Mouse (Mus musculus): Measurements from ENCODE around the gene Spop. TPM values are rescaled to one million over a fixed set of nuclear protein-coding genes. Genes with fewer than 3 reads are reported as not detected.
"Not testable (repeated sequence)": the region's sequence is repeated elsewhere in the genome, so short reads cannot be mapped to it uniquely, and the experiment has no call there.

Gene Spop
- polyA plus RNA-seq, 1 experiment from 2014 or later: 139 TPM

DNA sequence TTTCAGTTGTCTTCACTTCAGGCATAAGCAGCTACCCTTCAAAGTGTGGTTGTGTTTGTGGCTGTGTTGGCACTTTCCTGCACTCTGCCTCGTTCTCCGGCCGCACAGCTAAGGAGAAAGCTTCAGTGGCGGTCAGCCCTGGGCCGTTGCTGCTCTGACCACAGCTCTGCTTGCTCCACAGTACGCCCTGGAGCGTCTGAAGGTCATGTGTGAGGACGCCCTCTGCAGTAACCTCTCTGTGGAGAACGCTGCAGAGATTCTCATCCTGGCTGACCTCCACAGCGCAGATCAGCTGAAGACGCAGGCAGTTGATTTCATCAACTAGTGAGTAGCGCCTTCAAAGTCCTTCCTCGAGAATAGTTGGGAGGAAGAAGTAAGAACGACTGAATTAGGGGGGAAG, 76.2 kb downstream of the Spop start:
- no peaks in the 10 kb centered on the region; the same call in 1 of the 2 replicates for H3K4me1 ChIP-seq
- no peaks in the 10 kb centered on the region for H3K27me3 ChIP-seq
- H3K36me3 ChIP-seq: peaks cover 91% of the 10 kb centered on the region
- no peak overlapping the region for H3K4me3 ChIP-seq (replicated peaks)
- no peak overlapping the region for H3K4me2 ChIP-seq
- H3K9me3 ChIP-seq (replicated peaks): no peaks in the 10 kb centered on the region
- no peak overlapping the region for H3K27ac ChIP-seq
- no peak for ATAC-seq (replicated peaks; ENCODE audit: low FRiP score)
- H3K9ac ChIP-seq: no peak overlapping the region
- WGBS: 71% methylated on average over 14 of the region's 14 CpGs

DNA sequence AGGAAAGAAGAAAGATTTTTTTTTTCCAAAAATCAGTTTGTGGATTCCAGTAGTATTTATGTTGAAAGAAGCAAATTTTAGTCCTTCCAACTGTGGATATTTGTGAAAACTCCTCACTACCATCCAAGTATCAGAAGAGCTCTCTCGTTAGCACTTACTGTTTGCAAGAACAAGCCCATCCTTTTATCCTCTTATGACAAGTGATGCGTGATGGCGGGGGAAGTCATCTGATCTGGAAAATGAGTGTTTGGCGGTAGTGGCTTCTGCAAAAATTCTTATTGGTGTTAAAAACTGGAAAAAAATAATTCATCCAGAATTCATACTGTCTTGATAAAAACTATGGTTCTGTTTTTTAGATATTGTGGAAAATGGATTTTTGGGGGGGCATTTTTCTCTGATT, 78.4 kb downstream of the Spop start:
- Histone ChIP-seq H3K9me3 (replicated peaks) (no peaks in the 10 kb centered on the region), H3K27me3 (no peaks in the 10 kb centered on the region), H3K4me1 (peaks cover 4% of the 10 kb centered on the region; the same call in 1 of the 2 replicates), H3K4me3 (replicated peaks) (no peak overlapping the region), H3K36me3 (peaks cover 78% of the 10 kb centered on the region), H3K9ac (no peak overlapping the region), H3K27ac (no peak overlapping the region), H3K4me2 (no peak overlapping the region)
- no peak for ATAC-seq (replicated peaks; ENCODE audit: low FRiP score)
- WGBS: 85% methylated on average over 4 of the region's 4 CpGs

DNA sequence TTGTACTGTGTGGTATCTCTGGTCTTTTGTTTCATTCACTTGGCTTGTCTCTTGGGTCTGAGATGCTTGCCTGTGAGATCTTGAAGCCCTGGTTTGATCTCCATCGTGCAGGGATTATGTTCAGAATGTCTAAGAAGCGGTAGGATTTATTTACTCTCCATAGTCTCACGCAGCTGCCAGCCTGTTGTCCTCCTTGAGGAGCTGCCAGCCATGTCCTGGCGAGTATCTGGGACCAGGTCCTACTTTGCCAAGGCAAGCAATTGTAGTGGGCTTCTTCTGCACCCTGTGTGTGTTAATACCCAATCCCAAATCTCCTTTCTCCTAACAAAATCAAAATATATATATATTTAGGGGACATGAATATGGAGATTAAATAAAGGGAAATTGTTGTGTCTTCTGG, 79.1 kb downstream of the Spop start:
- H3K36me3 ChIP-seq: peaks cover 78% of the 10 kb centered on the region
- 91% methylated on average over 4 of the region's 4 CpGs for WGBS
- ATAC-seq (replicated peaks; ENCODE audit: low FRiP score): no peak

DNA sequence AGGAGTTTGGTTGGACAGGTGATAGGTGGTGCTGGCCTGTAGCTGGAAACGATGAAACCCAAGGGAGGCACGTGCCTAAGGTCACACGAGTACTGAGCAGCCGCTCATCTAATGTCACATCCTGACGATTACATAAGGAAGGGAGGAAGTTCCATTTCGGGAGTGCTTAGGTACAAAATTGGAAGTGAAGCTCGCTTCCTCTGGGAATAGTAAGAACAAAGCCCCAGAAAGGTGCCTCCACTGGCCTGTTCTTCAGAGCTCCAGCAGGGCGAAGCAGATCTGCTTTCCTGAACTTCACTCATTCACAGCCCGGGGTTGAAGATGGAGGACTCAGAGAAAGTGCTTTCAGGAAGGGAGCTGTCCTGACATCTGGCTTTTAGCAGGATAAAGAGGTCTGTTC, 80.1 kb downstream of the Spop start:
- Histone ChIP-seq H3K27ac (no peak overlapping the region), H3K9ac (no peak overlapping the region), H3K4me2 (no peak overlapping the region), H3K27me3 (no peaks in the 10 kb centered on the region), H3K4me3 (replicated peaks) (no peak overlapping the region), H3K36me3 (peaks cover 73% of the 10 kb centered on the region), H3K9me3 (replicated peaks) (no peaks in the 10 kb centered on the region), H3K4me1 (0 out of 2 replicates have a peak, but pooled peaks cover 4% of the 10 kb centered on the region)
- WGBS: 77% methylated on average over 9 of the region's 9 CpGs
- no peak for ATAC-seq (replicated peaks; ENCODE audit: low FRiP score)

More for the DNA sequence above, 79.1 kb downstream of the Spop start:
- peaks cover 4% of the 10 kb centered on the region; the same call in 1 of the 2 replicates for H3K4me1 ChIP-seq
- no peak overlapping the region for H3K4me3 ChIP-seq (replicated peaks)
- H3K9me3 ChIP-seq (replicated peaks): no peaks in the 10 kb centered on the region
- no peaks in the 10 kb centered on the region for H3K27me3 ChIP-seq
- no peak overlapping the region for H3K9ac ChIP-seq
- H3K4me2 ChIP-seq: no peak overlapping the region
- H3K27ac ChIP-seq: no peak overlapping the region

DNA sequence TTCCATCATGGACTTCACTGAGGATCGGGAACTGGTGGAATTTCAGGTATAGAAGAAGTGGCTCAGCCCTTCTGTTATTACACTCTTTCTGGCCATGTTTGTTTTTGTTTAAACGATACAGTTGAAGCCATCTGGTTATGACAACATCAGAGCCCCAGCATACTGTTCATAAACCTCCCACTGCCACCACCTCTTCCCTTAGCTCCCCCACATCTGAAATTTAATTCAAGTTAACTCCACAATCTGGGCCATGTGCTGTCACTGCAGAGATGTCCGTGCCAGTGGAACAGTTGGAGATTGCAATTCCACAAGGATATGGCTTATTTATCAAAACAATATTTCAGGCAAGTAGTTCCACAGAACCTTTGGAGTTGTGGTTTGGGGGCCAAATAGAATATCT, 80.5 kb downstream of the Spop start:
- Histone ChIP-seq H3K4me1 (0 out of 2 replicates have a peak, but pooled peaks cover 4% of the 10 kb centered on the region), H3K9me3 (replicated peaks) (no peaks in the 10 kb centered on the region), H3K4me2 (no peak overlapping the region), H3K4me3 (replicated peaks) (no peak overlapping the region), H3K9ac (no peak overlapping the region), H3K27ac (no peak overlapping the region), H3K36me3 (peaks cover 70% of the 10 kb centered on the region), H3K27me3 (no peaks in the 10 kb centered on the region)
- ATAC-seq (replicated peaks; ENCODE audit: low FRiP score): no peak
- 62% methylated on average over 3 of the region's 3 CpGs for WGBS

DNA sequence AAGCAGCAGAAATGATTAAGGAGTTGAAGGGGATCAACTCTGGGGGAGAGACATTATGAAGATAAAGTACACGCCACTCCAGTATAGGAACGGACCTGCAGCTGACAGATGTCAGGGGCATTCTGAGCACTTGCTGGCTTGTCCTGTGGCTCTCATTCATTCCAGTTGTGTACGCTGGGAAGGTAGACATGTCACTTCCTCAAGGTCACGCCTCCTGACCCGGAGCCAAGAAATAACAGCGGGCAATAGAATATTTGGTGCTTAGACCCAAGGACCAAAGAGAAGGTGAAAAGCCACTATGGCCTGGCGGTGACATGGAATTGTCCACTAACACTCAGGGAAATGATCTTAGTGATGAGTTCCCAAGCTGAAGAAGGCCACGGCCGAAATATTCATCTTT, 82.0 kb downstream of the Spop start:
- no peak for ATAC-seq (replicated peaks; ENCODE audit: low FRiP score)
- Histone ChIP-seq H3K4me2 (no peak overlapping the region), H3K4me3 (replicated peaks) (no peak overlapping the region), H3K36me3 (peaks cover 58% of the 10 kb centered on the region), H3K9ac (no peak overlapping the region), H3K9me3 (replicated peaks) (no peaks in the 10 kb centered on the region), H3K27me3 (no peaks in the 10 kb centered on the region), H3K27ac (no peak overlapping the region), H3K4me1 (0 out of 2 replicates have a peak, but pooled peaks cover 4% of the 10 kb centered on the region)
- WGBS: 76% methylated on average over 9 of the region's 9 CpGs

DNA sequence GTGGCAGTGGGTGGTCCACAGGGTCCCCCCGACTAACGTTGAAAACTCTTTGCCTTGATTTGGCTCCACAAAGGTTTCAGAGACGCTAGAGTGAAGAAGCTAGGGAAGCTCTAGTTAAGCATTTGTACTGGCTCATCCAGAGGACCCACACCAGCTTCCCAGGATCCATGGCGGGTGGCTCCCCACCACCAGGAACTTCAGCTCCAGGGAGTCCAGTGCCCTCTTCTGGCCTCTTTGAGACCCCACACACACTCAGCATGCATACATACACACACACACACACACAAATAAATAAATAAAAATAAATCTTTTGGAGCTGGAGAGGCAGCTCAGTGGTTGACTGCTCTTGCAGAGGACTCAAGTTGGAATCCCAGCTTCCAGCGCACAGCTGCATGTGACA, 84.0 kb downstream of the Spop start:
- Histone ChIP-seq H3K4me1 (0 out of 2 replicates have a peak, but pooled peaks cover 4% of the 10 kb centered on the region), H3K27ac (no peak overlapping the region), H3K27me3 (no peaks in the 10 kb centered on the region), H3K9me3 (replicated peaks) (no peaks in the 10 kb centered on the region), H3K4me3 (replicated peaks) (no peak overlapping the region), H3K36me3 (peaks cover 38% of the 10 kb centered on the region), H3K4me2 (no peak overlapping the region), H3K9ac (no peak overlapping the region)
- no peak for ATAC-seq (replicated peaks; ENCODE audit: low FRiP score)
- WGBS: 89% methylated on average over 5 of the region's 5 CpGs

DNA sequence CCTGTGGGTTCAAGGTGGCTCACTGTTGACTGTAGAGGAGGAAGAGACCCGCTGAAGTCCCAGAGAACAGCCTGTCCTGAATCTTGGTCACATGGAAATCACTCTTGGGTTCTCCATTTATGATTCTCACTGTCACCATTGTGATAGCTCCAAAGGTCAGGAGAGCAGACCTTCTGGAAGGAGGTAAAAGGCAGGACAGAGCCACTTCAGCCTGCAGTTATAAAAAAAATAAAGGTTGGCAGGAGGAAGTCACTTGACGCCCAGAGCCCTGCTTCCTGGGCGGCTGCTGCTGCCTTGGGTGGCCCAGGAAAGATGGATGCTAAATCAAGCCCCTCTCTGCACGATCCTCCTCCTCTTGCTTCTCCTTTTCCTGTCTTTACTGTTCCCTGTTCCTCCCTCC, 86.5 kb downstream of the Spop start:
- no peak overlapping the region for H3K4me2 ChIP-seq
- ATAC-seq (replicated peaks; ENCODE audit: low FRiP score): no peak
- H3K9me3 ChIP-seq (replicated peaks): no peaks in the 10 kb centered on the region
- WGBS: 30% methylated on average over 4 of the region's 4 CpGs
- H3K27ac ChIP-seq: no peak overlapping the region
- no peak overlapping the region for H3K4me3 ChIP-seq (replicated peaks)
- no peak overlapping the region for H3K9ac ChIP-seq
- H3K4me1 ChIP-seq: peaks cover 14% of the 10 kb centered on the region
- no peaks in the 10 kb centered on the region for H3K27me3 ChIP-seq
- H3K36me3 ChIP-seq: peaks cover 13% of the 10 kb centered on the region; the same call in 1 of the 2 replicates

DNA sequence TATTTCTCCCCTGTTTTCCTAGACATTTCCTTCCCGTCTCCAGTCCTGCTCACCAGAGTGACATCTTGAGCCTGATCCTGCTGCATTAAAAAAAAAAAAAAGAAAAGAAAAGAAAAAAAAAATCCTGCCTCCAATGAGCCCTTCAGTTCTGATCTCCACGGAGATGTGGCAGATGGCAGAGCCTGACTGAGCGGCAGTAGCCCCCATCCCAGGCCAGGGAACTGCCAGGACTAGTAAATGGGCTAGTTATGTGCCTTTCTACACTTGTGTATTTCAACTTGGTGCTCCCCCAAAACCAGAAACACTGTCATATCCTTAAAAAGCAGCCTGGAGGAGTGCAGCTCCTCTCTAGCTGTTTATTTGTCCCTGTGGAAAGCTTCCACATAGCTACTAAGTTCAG, 87.0 kb downstream of the Spop start:
- ATAC-seq (replicated peaks; ENCODE audit: low FRiP score): no peak
- no peak overlapping the region for H3K27ac ChIP-seq
- 47% methylated on average over 3 of the region's 3 CpGs for WGBS
- no peak overlapping the region for H3K4me2 ChIP-seq
- no peaks in the 10 kb centered on the region for H3K9me3 ChIP-seq (replicated peaks)
- no peaks in the 10 kb centered on the region for H3K27me3 ChIP-seq
- peaks cover 11% of the 10 kb centered on the region; the same call in 1 of the 2 replicates for H3K36me3 ChIP-seq
- no peak overlapping the region for H3K9ac ChIP-seq
- peaks cover 14% of the 10 kb centered on the region for H3K4me1 ChIP-seq
- H3K4me3 ChIP-seq (replicated peaks): no peak overlapping the region

DNA sequence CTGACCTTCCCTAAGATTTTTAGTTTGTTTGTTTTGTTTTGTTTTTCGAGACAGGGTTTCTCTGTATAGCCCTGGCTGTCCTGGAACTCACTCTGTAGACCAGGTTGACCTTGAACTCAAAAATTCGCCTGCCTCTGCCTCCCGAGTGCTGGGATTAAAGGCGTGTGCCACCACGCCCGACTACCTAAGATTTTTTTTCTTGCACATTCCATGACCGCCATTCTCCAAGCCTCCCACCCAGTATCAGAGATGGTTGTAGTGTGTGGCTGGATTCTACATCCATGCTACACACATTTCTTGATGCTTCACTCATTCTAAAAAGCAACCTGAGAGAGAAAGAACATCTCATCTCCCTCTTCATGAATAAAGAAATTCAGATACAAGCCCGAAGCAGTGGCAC, 87.9 kb downstream of the Spop start:
- peaks cover 15% of the 10 kb centered on the region for H3K4me1 ChIP-seq
- not testable (repeated sequence) for H3K4me2 ChIP-seq; ATAC-seq (replicated peaks; ENCODE audit: low FRiP score); H3K27me3 ChIP-seq; H3K9me3 ChIP-seq (replicated peaks); H3K4me3 ChIP-seq (replicated peaks); H3K27ac ChIP-seq; H3K9ac ChIP-seq
- H3K36me3 ChIP-seq: peaks cover 11% of the 10 kb centered on the region; the same call in 1 of the 2 replicates
- 89% methylated on average over 8 of the region's 8 CpGs for WGBS

DNA sequence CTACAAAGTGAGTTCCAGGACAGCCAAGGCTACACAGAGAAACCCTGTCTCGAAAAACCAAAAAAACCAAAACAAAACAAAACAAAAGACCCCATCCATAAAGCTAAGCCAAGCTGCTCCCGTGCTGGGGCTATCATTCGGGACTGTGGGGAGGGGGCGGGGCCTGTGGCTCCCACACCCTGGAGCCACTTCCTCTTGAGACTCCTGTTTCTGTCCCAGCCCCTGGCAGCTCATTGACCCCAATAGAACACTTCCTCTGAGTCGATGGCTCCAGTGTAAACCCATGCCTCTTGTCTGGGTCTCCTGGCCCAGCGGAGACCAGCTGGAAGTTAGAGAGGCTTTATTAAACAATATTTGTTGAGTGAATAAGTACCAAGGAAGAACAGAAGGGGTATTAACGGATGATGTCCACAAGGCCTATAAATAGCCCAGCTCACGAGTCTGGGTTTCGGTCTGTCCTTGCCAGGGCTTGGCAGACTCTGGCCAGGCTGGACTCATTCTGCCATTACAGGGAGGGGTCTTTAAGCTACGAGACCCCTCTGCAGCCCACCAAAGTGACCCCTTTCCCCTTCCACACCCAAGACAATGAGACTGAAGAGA, 89.8 kb downstream of the Spop start:
- no peak overlapping the region for H3K27ac ChIP-seq
- H3K4me1 ChIP-seq: peaks cover 28% of the 10 kb centered on the region
- H3K9ac ChIP-seq: no peak overlapping the region
- no peaks in the 10 kb centered on the region for H3K9me3 ChIP-seq (replicated peaks)
- H3K36me3 ChIP-seq: no peaks in the 10 kb centered on the region
- H3K4me3 ChIP-seq (replicated peaks): no peak overlapping the region
- H3K27me3 ChIP-seq: 0 out of 2 replicates have a peak, but pooled peaks cover 2% of the 10 kb centered on the region
- 54% methylated on average over 10 of the region's 10 CpGs for WGBS
- no peak overlapping the region for H3K4me2 ChIP-seq
- no peak for ATAC-seq (replicated peaks; ENCODE audit: low FRiP score)

DNA sequence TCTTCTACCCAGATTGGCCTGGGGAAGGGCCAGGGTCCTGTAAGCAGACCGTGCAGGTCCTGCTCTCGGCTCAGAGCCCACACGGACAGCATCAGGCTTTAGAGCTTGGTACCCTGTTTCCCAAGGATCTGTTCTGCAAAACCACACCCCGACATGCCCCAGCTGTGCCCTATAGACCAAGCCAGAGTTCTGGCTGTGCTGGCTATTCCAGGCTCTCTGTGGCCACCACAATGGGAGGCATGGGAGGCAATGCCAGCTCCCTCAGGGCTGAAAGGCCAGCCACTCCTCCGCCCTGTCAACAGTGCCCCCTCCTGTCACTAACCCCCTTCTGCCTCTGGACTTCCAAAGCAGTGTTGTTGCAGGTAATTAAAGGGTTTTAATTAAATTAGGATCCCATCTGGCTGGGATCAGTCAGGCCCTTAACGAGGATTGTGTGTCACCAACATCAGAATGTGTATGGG, 90.4 kb downstream of the Spop start:
- Histone ChIP-seq H3K27me3 (0 out of 2 replicates have a peak, but pooled peaks cover 7% of the 10 kb centered on the region), H3K4me1 (peaks cover 31% of the 10 kb centered on the region), H3K27ac (no peak overlapping the region), H3K9me3 (replicated peaks) (no peaks in the 10 kb centered on the region), H3K36me3 (no peaks in the 10 kb centered on the region), H3K4me3 (replicated peaks) (no peak overlapping the region), H3K4me2 (no peak overlapping the region), H3K9ac (no peak overlapping the region)
- 55% methylated on average over 6 of the region's 6 CpGs for WGBS
- no peak for ATAC-seq (replicated peaks; ENCODE audit: low FRiP score)
